ENCODE assay signal across 9 mouse cellular contexts in genomic region chr13:110019774-110020173, GRCm38 (mm10).
DNase-seq lines count a peak whose midpoint lies in the region; ATAC-seq and TF ChIP-seq lines count a peak whose summit lies in the region.
"Had no signal": no experiment of that assay in that cellular context is flagged by ENCODE, and none has a peak within 500 bp of the region (broad histone marks: within the 10 kb centered on the region; RNA-seq: fewer than 3 reads in every experiment).

No protein-coding gene starts in this region.

- ATAC-seq in heart, embryonic 14.5 days (ENCODE audit: insufficient number of reproducible peaks, insufficient read depth, low FRiP score, low read depth): 0 out of 2 replicates have a peak, but pooled peaks have one; percentile 11
- peak; percentile 11; the same call in 1 of the 2 replicates for ATAC-seq in forebrain, embryonic 16.5 days
- ATAC-seq in liver, embryonic 14.5 days (ENCODE audit: insufficient read depth): 0 out of 2 replicates have a peak, but pooled peaks have one; percentile 18

- no peak overlapping the region for H3K27ac ChIP-seq in heart, embryonic 14.5 days (replicated peaks in 1 of 2; ENCODE audit: control insufficient read depth in 1 of 2, insufficient read depth in 1 of 2, low read depth in 2 of 2, low read length in 2 of 2)
- H3K27ac ChIP-seq in ES-E14 (ENCODE audit: insufficient read depth, low read depth, low read length, poor library complexity, severe bottlenecking): peak overlapping the region; percentile 97
- H3K27ac ChIP-seq in forebrain, embryonic 16.5 days (ENCODE audit: low read length): no peak overlapping the region
- H3K27ac ChIP-seq in liver, embryonic 14.5 days: no peak overlapping the region
- H3K27ac ChIP-seq in cerebellum, adult 2 months (ENCODE audit: insufficient read depth, low read length): no peak overlapping the region

- 34% methylated on average over 9 of the region's 9 CpGs for WGBS in heart, embryonic 14.5 days
- WGBS in forebrain, embryonic 16.5 days: 25% methylated on average over 9 of the region's 9 CpGs
- 39% methylated on average over 9 of the region's 9 CpGs for WGBS in liver, embryonic 14.5 days (ENCODE audit: insufficient replicate concordance)
- WGBS in cerebellum, adult 2 months: 66% methylated on average over 9 of the region's 9 CpGs

- H3K27me3 ChIP-seq in heart, embryonic 14.5 days (ENCODE audit: control insufficient read depth, insufficient read depth, low read length): no peaks in the 10 kb centered on the region
- no peaks in the 10 kb centered on the region for H3K27me3 ChIP-seq in forebrain, embryonic 16.5 days (replicated peaks; ENCODE audit: control insufficient read depth, insufficient read depth, low read length)
- peaks cover 2% of the 10 kb centered on the region for H3K27me3 ChIP-seq in liver, embryonic 14.5 days (ENCODE audit: control insufficient read depth, insufficient read depth, low read length)
- H3K27me3 ChIP-seq in cerebellum, adult 2 months (ENCODE audit: control insufficient read depth, insufficient read depth, low read length): no peaks in the 10 kb centered on the region

- peak overlapping the region; percentile 96 for H3K4me2 ChIP-seq in heart, embryonic 14.5 days (ENCODE audit: low read length)
- H3K4me2 ChIP-seq in forebrain, embryonic 16.5 days (ENCODE audit: low read length): peak overlapping the region; percentile 65
- no peak overlapping the region for H3K4me2 ChIP-seq in liver, embryonic 14.5 days (ENCODE audit: low read depth)

- no peak for TF ChIP-seq CTCF in liver, embryonic 14.5 days (IDR thresholded peaks at IDR 0.05; ENCODE audit: low read depth)
- TF ChIP-seq CTCF in cerebellum, adult 2 months (IDR thresholded peaks at IDR 0.05; ENCODE audit: borderline replicate concordance, insufficient read depth, low read depth, low read length): no peak

- TF ChIP-seq POLR2A in cerebellum, adult 2 months (IDR thresholded peaks at IDR 0.05; ENCODE audit: borderline replicate concordance, insufficient read depth, low read length): no peak

- no peaks in the 10 kb centered on the region for H3K36me3 ChIP-seq in heart, embryonic 14.5 days (ENCODE audit: control insufficient read depth, insufficient read depth, low read length)
- H3K36me3 ChIP-seq in ES-E14 (ENCODE audit: control insufficient read depth, insufficient read depth, low read length, poor library complexity, severe bottlenecking): no peaks in the 10 kb centered on the region; the same call in 1 of the 2 replicates
- no peaks in the 10 kb centered on the region for H3K36me3 ChIP-seq in forebrain, embryonic 16.5 days (ENCODE audit: control insufficient read depth, insufficient read depth)
- H3K36me3 ChIP-seq in liver, embryonic 14.5 days (replicated peaks; ENCODE audit: control insufficient read depth, insufficient read depth, low read depth): no peaks in the 10 kb centered on the region

- no peaks in the 10 kb centered on the region for H3K9me3 ChIP-seq in heart, embryonic 14.5 days (ENCODE audit: control insufficient read depth, low read length)
- H3K9me3 ChIP-seq in ES-E14 (ENCODE audit: control insufficient read depth, insufficient read depth, low read depth, low read length): no peaks in the 10 kb centered on the region
- no peaks in the 10 kb centered on the region for H3K9me3 ChIP-seq in forebrain, embryonic 16.5 days (ENCODE audit: control insufficient read depth, low read length)
- no peaks in the 10 kb centered on the region for H3K9me3 ChIP-seq in liver, embryonic 14.5 days (ENCODE audit: control insufficient read depth, low read length)

- peaks cover 9 to 13% of the 10 kb centered on the region in 2 experiments for H3K4me1 ChIP-seq in heart, embryonic 14.5 days (ENCODE audit: control insufficient read depth in 2 of 2, insufficient read depth in 2 of 2, low read length in 2 of 2)
- H3K4me1 ChIP-seq in ES-E14 (ENCODE audit: control insufficient read depth in 2 of 2, insufficient read depth in 2 of 2, low read length in 2 of 2, poor library complexity in 1 of 2): peaks cover 9 to 11% of the 10 kb centered on the region in 2 experiments
- peaks cover 9% of the 10 kb centered on the region for H3K4me1 ChIP-seq in forebrain, embryonic 16.5 days (replicated peaks; ENCODE audit: control insufficient read depth, insufficient read depth, low read length)
- no peaks in the 10 kb centered on the region for H3K4me1 ChIP-seq in liver, embryonic 14.5 days (replicated peaks; ENCODE audit: control insufficient read depth in 2 of 2, insufficient read depth in 2 of 2, low read length in 1 of 2)
- H3K4me1 ChIP-seq in cerebellum, adult 2 months (ENCODE audit: control insufficient read depth, insufficient read depth, low read length): peaks cover 3% of the 10 kb centered on the region; the same call in 1 of the 2 replicates

- intact Hi-C loops in heart, postnatal 10 days (cut with DNase I): loop anchor here (1.0 to 5.0 kb wide), 2 partner anchors 97 to 242 kb away; no protein-coding TSS in a partner anchor

- in situ Hi-C loops in ES-E14 (cut with MboI; ENCODE audit: low sequenced_read_pairs in 2 of 2, unreplicated experiment in 2 of 2): no loop called here

- peak overlapping the region in 1 of 2 experiments; percentile 49; a peak in 1 of 4 replicates for H3K4me3 ChIP-seq in heart, embryonic 14.5 days (ENCODE audit: control insufficient read depth in 1 of 2, insufficient read depth in 1 of 2, low read depth in 1 of 2, low read length in 2 of 2)
- peak overlapping the region; percentile 20 to 42; a peak in 3 of 4 replicates for H3K4me3 ChIP-seq in ES-E14 (ENCODE audit: insufficient read depth in 1 of 2, low read depth in 1 of 2, low read length in 2 of 2, poor library complexity in 1 of 2, severe bottlenecking in 1 of 2)
- H3K4me3 ChIP-seq in forebrain, embryonic 16.5 days (replicated peaks; ENCODE audit: low read length): no peak overlapping the region; the same call in 1 of the 2 replicates
- H3K4me3 ChIP-seq in liver, embryonic 14.5 days (ENCODE audit: insufficient read depth in 1 of 2, low read depth in 2 of 2, low read length in 2 of 2): no peak overlapping the region
- no peak overlapping the region for H3K4me3 ChIP-seq in cerebellum, adult 2 months (replicated peaks; ENCODE audit: insufficient read depth, low read depth, low read length)

- H3K9ac ChIP-seq in heart, embryonic 14.5 days (ENCODE audit: low read length): peak overlapping the region; percentile 75; the same call in 1 of the 2 replicates
- peak overlapping the region; percentile 77 for H3K9ac ChIP-seq in ES-E14 (ENCODE audit: insufficient read depth, low read depth, low read length, poor library complexity, severe bottlenecking)
- peak overlapping the region; percentile 61 for H3K9ac ChIP-seq in forebrain, embryonic 16.5 days (replicated peaks; ENCODE audit: low read depth, low read length)
- no peak overlapping the region for H3K9ac ChIP-seq in liver, embryonic 14.5 days (replicated peaks)

- no peak for DNase-seq in heart, postnatal 10 days
- no peak for DNase-seq in ES-E14 (ENCODE audit: low read depth, low spot score)
- no peak for DNase-seq in liver, embryonic 14.5 days (ENCODE audit: low read depth in 3 of 3, low spot score in 3 of 3)
- no peak for DNase-seq in spleen, postnatal 14 days (ENCODE audit: low spot score in 2 of 2)
- no peak for DNase-seq in cerebellum, adult 2 months
- no peak for DNase-seq in right cerebral cortex, postnatal 25 days
- DNase-seq: heart, adult 11 months had no signal

- no peak for TF ChIP-seq EP300 in liver, embryonic 14.5 days (IDR thresholded peaks at IDR 0.05; ENCODE audit: low read depth)

TF ChIP-seq in ES-E14, 5 proteins besides CTCF, POLR2A, EP300 and RAD21:
- no peak for TF ChIP-seq MAFK (IDR thresholded peaks at IDR 0.05; ENCODE audit: insufficient read depth, low read depth, low read length)
- no peak for TF ChIP-seq HCFC1 (IDR thresholded peaks at IDR 0.05; ENCODE audit: borderline replicate concordance, insufficient read depth, low read length)
- TF ChIP-seq ZNF384 (IDR thresholded peaks at IDR 0.05; ENCODE audit: low read depth, low read length): no peak
- TF ChIP-seq CHD2 (IDR thresholded peaks at IDR 0.05; ENCODE audit: low read depth, low read length): no peak
- TF ChIP-seq ZC3H11A (IDR thresholded peaks at IDR 0.05; ENCODE audit: borderline replicate concordance, low read depth, low read length): no peak

Comparison
In these comparisons a context has a peak if more than half of its experiments do, and no peak if none do; other contexts are left out.
1. H3K4me3 ChIP-seq: peak in ES-E14 (2 of 2); none in forebrain, embryonic 16.5 days (single experiment), liver, embryonic 14.5 days (0 of 2) and cerebellum, adult 2 months (single experiment).
2. Peak in every context shown above with its lines, with median percentiles within 50 percentile points of each other: ATAC-seq.